Mouse (Mus musculus): Measurements from ENCODE around the gene Myt1. TPM values are rescaled to one million over a fixed set of nuclear protein-coding genes. Genes with fewer than 3 reads are reported as not detected.
"Not testable (repeated sequence)": the region's sequence is repeated elsewhere in the genome, so short reads cannot be mapped to it uniquely, and the experiment has no call there.

Myt1 gene
- polyA plus RNA-seq, 1 experiment: not detected

- no peak overlapping the region for H3K4me3 ChIP-seq (replicated peaks)
- H3K27me3 ChIP-seq (ENCODE audit: control insufficient read depth): no peaks in the 10 kb centered on the region
- TF ChIP-seq GATA1 (IDR thresholded peaks at IDR 0.05; ENCODE audit: low read length) (no peak), TAL1 (IDR thresholded peaks at IDR 0.05; ENCODE audit: low read length) (no peak)
- H3K4me1 ChIP-seq (ENCODE audit: control insufficient read depth): no peaks in the 10 kb centered on the region
- no peaks in the 10 kb centered on the region for H3K36me3 ChIP-seq (ENCODE audit: control insufficient read depth)
- no peaks in the 10 kb centered on the region for H3K9me3 ChIP-seq (ENCODE audit: control insufficient read depth, low read length)
Measured at GRCm38 (mm10) chr2:181769397-181769796, 6.3 kb downstream of the Myt1 start.

GRCm38 (mm10) chr2:181773203-181773602, 10.1 kb downstream of the Myt1 start:
- Histone ChIP-seq H3K27me3 (ENCODE audit: control insufficient read depth) (no peaks in the 10 kb centered on the region), H3K36me3 (ENCODE audit: control insufficient read depth) (no peaks in the 10 kb centered on the region), H3K4me1 (ENCODE audit: control insufficient read depth) (no peaks in the 10 kb centered on the region), H3K4me3 (replicated peaks) (no peak overlapping the region), H3K9me3 (ENCODE audit: control insufficient read depth, low read length) (no peaks in the 10 kb centered on the region)
- TF ChIP-seq TAL1 (IDR thresholded peaks at IDR 0.05; ENCODE audit: low read length): no peak

GRCm38 (mm10) chr2:181775786-181776185, 12.7 kb downstream of the Myt1 start:
- no peaks in the 10 kb centered on the region for H3K27me3 ChIP-seq (ENCODE audit: control insufficient read depth)
- no peaks in the 10 kb centered on the region for H3K36me3 ChIP-seq (ENCODE audit: control insufficient read depth)
- H3K4me3 ChIP-seq (replicated peaks): no peak overlapping the region
- H3K4me1 ChIP-seq (ENCODE audit: control insufficient read depth): no peaks in the 10 kb centered on the region
- TF ChIP-seq GATA1 (IDR thresholded peaks at IDR 0.05; ENCODE audit: low read length): no peak
- no peak for TF ChIP-seq TAL1 (IDR thresholded peaks at IDR 0.05; ENCODE audit: low read length)
- H3K9me3 ChIP-seq (ENCODE audit: control insufficient read depth, low read length): no peaks in the 10 kb centered on the region

DNA sequence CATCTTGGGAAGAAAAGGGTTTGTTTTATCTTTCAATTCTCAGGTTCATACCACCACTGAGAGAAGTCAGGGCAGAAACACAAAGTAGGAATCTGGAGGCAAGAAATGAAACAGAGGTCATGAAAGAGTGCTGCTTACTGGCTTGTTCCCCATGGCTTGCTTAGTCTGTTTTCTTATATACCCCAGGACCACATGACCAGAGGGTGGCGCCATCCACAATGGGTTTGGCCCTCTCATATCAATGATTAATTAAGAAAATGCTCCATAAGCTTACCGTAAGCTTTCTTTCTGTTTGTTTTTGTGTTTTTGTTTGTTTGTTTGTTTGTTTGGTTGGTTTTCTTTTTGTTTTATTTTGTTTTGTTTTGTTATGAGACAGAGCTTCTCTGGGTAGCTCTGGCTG, 14.6 kb downstream of the Myt1 start:
- no peak for TF ChIP-seq TAL1 (IDR thresholded peaks at IDR 0.05; ENCODE audit: low read length)
- no peak for TF ChIP-seq GATA1 (IDR thresholded peaks at IDR 0.05; ENCODE audit: low read length)
- Histone ChIP-seq H3K27me3 (ENCODE audit: control insufficient read depth) (no peaks in the 10 kb centered on the region), H3K36me3 (ENCODE audit: control insufficient read depth) (no peaks in the 10 kb centered on the region), H3K9me3 (ENCODE audit: control insufficient read depth, low read length) (no peaks in the 10 kb centered on the region), H3K4me1 (ENCODE audit: control insufficient read depth) (no peaks in the 10 kb centered on the region), H3K4me3 (replicated peaks) (no peak overlapping the region)

DNA sequence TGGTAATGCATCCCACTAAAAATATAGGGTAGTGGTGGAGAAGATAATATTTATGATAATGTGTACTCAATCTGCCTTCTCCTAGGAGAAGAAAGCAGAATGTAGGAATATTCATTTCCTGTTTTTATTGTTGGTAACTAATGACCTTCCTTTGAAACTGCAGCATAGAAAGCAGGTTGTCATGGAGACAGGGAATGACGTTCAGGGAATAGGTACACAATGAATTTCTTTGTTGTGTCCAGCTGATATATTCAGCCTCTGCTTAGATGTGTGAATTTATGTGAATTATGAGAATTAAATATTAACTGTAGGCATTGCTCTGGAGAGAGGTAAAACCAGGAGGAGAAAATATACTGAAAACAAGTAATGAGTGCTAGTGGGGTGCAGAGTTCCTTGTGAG, 18.3 kb downstream of the Myt1 start:
- no peak for TF ChIP-seq GATA1 (IDR thresholded peaks at IDR 0.05; ENCODE audit: low read length)
- TF ChIP-seq TAL1 (IDR thresholded peaks at IDR 0.05; ENCODE audit: low read length): no peak
- H3K9me3 ChIP-seq (ENCODE audit: control insufficient read depth, low read length): no peaks in the 10 kb centered on the region

GRCm38 (mm10) chr2:181787852-181788251, 24.7 kb downstream of the Myt1 start:
- no peaks in the 10 kb centered on the region for H3K4me1 ChIP-seq (ENCODE audit: control insufficient read depth)
- H3K9me3 ChIP-seq (ENCODE audit: control insufficient read depth, low read length): no peaks in the 10 kb centered on the region
- H3K27me3 ChIP-seq (ENCODE audit: control insufficient read depth): no peaks in the 10 kb centered on the region
- no peak overlapping the region for H3K4me3 ChIP-seq (replicated peaks)
- H3K36me3 ChIP-seq (ENCODE audit: control insufficient read depth): no peaks in the 10 kb centered on the region
- TF ChIP-seq TAL1 (IDR thresholded peaks at IDR 0.05; ENCODE audit: low read length) (no peak), GATA1 (IDR thresholded peaks at IDR 0.05; ENCODE audit: low read length) (no peak)

More for the DNA sequence above, 18.3 kb downstream of the Myt1 start:
- Histone ChIP-seq H3K27me3 (ENCODE audit: control insufficient read depth) (no peaks in the 10 kb centered on the region), H3K4me1 (ENCODE audit: control insufficient read depth) (no peaks in the 10 kb centered on the region), H3K4me3 (replicated peaks) (no peak overlapping the region), H3K36me3 (ENCODE audit: control insufficient read depth) (no peaks in the 10 kb centered on the region)

- TF ChIP-seq TAL1 (IDR thresholded peaks at IDR 0.05; ENCODE audit: low read length) (no peak), GATA1 (IDR thresholded peaks at IDR 0.05; ENCODE audit: low read length) (no peak)
- H3K4me1 ChIP-seq (ENCODE audit: control insufficient read depth): no peaks in the 10 kb centered on the region
- H3K27me3 ChIP-seq (ENCODE audit: control insufficient read depth): no peaks in the 10 kb centered on the region
- H3K4me3 ChIP-seq (replicated peaks): no peak overlapping the region
- no peaks in the 10 kb centered on the region for H3K36me3 ChIP-seq (ENCODE audit: control insufficient read depth)
- H3K9me3 ChIP-seq (ENCODE audit: control insufficient read depth, low read length): no peaks in the 10 kb centered on the region
Measured at GRCm38 (mm10) chr2:181789396-181789795, 26.3 kb downstream of the Myt1 start.

- not testable (repeated sequence) for H3K4me3 ChIP-seq (replicated peaks); H3K27me3 ChIP-seq (ENCODE audit: control insufficient read depth); H3K9me3 ChIP-seq (ENCODE audit: control insufficient read depth, low read length)
Measured at GRCm38 (mm10) chr2:181793186-181793585, 30.1 kb downstream of the Myt1 start.

GRCm38 (mm10) chr2:181795641-181796130, 32.6 kb downstream of the Myt1 start:
- no peaks in the 10 kb centered on the region for H3K4me1 ChIP-seq (ENCODE audit: control insufficient read depth)
- no peak overlapping the region for H3K4me3 ChIP-seq (replicated peaks)
- no peak for TF ChIP-seq TAL1 (IDR thresholded peaks at IDR 0.05; ENCODE audit: low read length)
- TF ChIP-seq GATA1 (IDR thresholded peaks at IDR 0.05; ENCODE audit: low read length): no peak
- no peaks in the 10 kb centered on the region for H3K9me3 ChIP-seq (ENCODE audit: control insufficient read depth, low read length)
- H3K36me3 ChIP-seq (ENCODE audit: control insufficient read depth): no peaks in the 10 kb centered on the region
- H3K27me3 ChIP-seq (ENCODE audit: control insufficient read depth): no peaks in the 10 kb centered on the region; the same call in 1 of the 2 replicates

More at GRCm38 (mm10) chr2:181793186-181793585, 30.1 kb downstream of the Myt1 start:
- not testable (repeated sequence) for H3K36me3 ChIP-seq (ENCODE audit: control insufficient read depth); H3K4me1 ChIP-seq (ENCODE audit: control insufficient read depth)

DNA sequence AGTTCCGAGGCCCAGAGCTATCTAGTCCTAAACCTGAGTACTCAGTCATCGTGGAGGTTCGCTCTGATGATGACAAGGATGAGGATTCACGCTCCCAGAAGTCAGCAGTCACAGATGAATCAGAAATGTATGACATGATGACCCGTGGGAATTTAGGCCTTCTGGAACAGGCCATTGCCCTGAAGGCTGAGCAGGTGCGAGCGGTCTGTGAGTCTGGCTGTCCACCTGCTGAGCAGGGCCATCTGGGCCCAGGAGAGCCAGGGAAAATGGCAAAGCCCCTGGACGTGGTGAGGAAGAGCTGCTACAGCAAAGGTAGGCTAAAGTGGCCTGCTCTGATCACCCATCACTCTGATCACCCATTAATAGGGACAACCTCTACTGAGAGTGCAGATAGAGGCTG, 34.5 kb downstream of the Myt1 start:
- Histone ChIP-seq H3K27me3 (ENCODE audit: control insufficient read depth) (no peaks in the 10 kb centered on the region; the same call in 1 of the 2 replicates), H3K4me1 (ENCODE audit: control insufficient read depth) (no peaks in the 10 kb centered on the region), H3K4me3 (replicated peaks) (no peak overlapping the region), H3K36me3 (ENCODE audit: control insufficient read depth) (no peaks in the 10 kb centered on the region), H3K9me3 (ENCODE audit: control insufficient read depth, low read length) (no peaks in the 10 kb centered on the region)
- TF ChIP-seq GATA1 (IDR thresholded peaks at IDR 0.05; ENCODE audit: low read length): no peak
- TF ChIP-seq TAL1 (IDR thresholded peaks at IDR 0.05; ENCODE audit: low read length): no peak

Data from erythroblast, embryonic 14.5 days (primary cell).